Mouse (Mus musculus): Measurements from ENCODE around the gene Phf2. TPM values are rescaled to one million over a fixed set of nuclear protein-coding genes. Genes with fewer than 3 reads are reported as not detected.

The Phf2 gene
- total and polyA plus RNA-seq, 3 experiments = 22.2 to 42.9 (median 41.2) TPM

DNA sequence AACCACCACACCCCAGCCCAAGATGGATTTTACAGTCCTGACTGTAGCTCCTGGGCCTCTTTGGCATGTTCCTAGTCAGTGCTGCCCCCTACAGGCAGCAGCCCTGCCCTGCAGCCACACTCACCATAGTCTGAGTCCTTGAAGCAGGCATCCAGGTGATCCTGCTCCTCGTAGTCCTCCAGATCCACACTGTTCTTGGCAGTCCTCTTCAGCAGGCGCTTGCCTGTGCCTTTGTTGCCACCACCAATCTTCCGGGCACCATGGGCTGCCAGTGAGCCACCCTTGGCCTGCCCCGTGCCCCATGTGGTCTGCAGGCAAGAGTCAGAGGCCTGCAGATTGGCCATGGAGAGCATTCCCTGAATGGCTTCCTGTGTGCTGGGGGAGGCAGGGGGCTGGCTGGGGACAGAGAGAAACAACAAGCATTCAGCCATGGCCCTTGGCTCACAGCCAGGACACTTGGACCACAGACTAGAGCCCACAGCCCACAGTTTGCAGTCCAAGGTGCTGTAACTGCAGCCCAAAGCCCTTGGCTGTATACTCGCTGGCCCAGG lies 63.4 kb downstream of the Phf2 start:
- DNase-seq = peak; percentile 52

DNA sequence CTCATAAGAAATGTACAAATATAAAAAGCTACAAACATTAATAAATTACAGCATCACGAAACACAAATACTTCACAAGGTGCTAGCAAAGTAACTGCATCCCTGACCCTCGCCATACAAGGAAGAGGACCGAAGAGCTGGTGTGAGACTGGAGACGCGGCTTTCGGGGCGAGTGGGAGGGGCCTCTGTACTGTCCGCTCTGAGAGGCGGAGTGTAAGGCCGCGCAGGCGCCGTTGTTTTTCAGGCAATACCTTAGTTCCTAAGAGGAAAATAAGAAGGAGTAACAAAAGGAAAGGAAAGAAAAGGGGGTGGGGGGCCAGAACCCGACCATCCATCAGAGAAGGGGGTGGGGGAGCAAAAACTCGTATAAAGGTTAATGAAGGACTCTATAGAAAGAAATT lies 68.7 kb downstream of the Phf2 start:
- no peak for DNase-seq

DNA sequence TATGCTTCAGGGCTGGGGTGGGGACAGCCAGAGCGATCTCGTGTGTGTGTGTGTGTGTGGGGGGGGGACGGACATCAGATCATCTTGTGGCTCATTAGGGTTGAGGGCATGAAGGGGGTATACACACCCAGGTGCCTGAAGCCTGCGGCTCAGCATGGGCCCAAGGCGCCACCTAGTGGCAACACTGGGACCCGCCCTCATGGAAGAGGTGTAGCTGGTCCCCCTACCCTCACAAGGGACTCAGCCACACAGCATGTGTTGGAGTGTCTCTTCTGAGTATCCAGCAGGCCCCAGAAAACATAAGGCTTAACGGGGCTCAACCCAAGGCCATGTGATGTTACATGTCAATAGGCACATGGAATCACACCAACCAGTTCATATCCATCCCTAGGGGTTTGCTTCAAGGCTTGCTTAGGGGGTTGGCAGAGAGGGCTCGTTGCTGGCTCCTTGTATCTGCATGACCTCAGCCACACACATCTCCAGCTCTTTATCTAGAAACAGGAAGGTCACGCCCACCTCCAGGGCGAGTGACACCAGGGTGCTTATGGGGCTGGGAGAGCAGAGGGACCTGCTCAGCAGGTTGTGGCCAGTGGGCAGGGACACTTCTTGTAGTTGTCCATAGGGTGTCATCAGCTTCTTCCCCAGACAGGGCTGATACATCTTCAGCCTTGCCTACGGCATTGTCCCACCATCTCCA lies 69.9 kb downstream of the Phf2 start:
- DNase-seq = peak; percentile 56

DNA sequence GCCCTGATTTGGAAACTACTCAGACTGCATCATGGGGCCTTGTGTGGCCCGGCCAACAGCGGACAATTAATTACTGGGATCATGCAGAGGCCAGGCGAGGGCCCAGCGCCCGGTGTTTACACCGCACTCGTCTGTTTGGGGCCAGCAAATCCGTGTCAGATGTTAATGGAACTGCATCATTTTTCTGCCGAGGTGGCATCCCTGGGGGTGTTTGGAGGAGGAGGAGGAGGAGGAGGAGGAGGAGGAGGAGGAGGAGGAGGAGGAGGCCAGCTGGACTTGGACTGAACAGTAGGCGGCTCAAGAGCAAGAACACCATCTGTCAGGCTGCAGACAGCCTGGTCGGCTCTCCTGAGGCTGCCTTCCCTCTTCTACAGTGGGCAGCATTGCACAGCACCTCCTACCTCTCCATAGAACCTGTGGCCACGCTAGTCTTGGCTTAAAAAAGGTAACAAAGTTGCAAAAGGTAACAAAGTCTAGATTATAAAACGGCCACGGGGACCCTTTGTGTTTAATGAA lies 72.6 kb downstream of the Phf2 start:
- peak; percentile 55 for DNase-seq

DNA sequence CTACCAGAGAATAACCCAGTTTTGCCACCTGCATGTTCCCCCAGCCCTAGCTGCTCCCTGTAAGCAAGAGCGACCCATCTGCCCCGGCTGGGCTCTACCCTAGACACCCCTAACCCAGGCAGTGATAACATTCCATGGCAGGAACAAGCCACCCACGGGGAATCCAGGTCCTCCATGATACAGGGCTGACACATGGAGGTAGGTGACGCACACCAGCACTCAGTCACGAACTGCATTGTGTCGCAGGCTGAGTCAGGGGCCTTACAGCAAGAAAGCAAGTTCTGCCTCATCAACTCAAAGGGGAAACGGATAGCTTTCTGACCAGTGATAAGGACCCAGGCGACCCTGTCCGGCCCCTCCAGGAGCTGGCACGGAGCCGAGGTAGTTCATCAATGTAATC lies 74.0 kb downstream of the Phf2 start:
- DNase-seq = no peak

DNA sequence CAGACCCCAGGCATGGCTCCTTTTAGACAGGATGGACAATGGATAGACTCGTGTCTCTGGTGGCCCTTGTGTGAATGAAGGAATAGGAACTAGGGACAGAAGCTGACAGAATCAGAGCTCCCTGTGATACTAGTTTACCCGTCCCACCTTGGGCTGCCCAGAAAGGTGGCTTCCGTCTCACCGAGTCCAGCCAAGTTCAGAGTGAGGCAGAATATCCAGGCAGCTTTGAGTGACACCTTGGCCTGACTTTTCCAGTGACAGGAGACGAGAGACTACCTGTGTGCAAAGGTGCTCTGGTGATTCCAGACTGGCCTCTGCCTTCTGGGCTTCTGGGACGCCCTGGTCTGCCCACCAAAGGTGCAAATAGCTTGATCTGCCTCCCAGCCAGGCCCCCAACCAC lies 75.2 kb downstream of the Phf2 start:
- DNase-seq = no peak

DNA sequence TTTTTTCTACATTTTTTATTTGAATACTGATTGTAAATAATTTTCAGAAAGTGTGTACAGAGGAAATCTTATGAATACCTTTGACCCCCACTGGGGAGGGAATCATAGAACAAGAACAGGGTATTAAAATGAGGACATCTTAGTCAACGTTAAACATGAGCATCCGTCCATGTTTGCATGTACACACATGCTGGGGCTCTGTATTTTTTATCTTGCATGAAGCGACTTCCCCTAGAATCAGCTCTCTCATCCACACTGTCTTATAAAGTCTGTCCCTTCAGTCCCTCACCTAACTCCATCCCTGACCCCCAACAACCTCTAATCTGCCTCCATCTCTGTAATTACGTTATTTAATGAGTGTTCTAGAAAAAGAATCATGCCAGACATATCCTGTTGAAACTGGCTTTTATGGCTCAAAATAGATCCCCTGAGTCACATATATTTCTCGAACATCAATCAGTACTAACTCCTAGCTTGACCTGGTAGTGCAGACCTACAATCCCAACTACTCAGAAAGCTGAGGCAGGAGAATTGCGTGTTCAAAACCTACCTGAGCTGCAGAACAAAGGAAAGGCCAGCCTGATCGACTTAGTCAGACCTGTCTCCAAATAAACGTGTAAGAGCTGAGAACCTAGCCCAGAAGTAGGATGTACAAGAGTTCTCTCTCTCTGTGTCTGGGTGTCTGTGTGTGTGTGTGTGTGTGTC lies 86.2 kb downstream of the Phf2 start:
- DNase-seq = no peak

DNA sequence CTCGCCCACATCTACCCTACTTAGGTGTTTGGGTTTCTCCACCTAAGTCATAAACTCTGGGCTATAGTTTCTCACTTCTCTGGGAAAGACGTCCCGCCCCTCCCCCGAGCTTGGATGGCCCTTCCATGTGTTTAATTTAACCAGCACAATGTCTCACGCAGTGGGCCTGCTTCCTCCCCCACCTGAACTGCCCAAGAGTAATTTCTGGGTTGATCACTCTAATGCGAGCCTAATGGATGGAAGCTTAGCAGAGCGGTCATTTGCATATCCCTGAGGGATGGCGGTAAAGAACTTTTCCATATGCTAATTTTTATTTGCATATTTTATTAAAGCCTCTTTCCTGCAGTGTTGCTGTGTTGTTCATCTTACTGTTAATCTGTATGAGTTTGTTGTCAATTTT lies 86.8 kb downstream of the Phf2 start:
- no peak for DNase-seq

DNA sequence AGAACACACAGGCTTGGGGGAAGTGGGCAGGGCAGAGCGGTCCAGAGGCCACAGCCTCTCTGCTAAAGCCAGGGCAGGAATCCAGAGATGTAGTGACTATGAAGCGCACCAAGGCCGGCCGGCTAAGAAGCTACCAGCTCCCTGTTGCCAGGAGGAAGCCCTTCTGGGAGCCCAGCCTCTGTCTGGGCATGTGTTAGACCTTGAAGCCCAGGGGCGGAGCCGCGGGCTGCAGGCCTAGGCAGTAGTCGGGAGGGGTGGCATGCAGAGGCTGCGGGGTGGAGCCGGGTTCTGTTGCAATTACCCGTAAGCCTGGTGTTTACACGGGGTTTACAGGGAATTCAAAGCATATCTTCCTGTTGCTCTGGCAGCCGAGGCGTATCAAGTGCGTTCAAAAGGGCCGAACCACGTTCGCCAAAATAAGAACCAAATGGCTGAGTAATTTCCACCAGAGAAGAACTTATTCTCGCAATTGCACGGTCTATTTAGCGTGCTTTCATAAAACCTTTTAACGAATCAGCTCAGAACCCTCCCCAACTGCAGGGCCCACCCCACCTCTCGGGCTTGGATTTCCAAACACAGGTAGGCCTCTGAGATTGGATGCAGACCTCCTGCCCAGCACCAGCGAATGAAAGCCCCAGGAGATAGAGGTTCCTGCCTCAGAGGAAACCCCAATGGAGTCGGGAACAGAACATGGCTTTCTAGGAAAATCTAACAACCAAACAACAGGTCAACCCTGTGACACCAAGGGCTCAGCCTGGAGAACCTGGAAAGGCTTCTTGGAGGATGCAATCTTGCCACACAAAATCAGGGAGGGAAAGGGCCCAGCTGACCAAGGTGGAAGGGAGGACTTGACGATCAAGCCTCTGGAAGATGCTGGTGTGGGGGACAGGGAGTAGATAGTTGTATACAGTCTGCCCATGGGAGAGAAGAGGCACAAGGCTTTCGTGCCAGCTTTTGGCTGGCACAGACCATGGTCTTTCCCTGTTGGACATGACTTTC lies 87.9 kb downstream of the Phf2 start:
- peak; percentile 95 for DNase-seq

DNA sequence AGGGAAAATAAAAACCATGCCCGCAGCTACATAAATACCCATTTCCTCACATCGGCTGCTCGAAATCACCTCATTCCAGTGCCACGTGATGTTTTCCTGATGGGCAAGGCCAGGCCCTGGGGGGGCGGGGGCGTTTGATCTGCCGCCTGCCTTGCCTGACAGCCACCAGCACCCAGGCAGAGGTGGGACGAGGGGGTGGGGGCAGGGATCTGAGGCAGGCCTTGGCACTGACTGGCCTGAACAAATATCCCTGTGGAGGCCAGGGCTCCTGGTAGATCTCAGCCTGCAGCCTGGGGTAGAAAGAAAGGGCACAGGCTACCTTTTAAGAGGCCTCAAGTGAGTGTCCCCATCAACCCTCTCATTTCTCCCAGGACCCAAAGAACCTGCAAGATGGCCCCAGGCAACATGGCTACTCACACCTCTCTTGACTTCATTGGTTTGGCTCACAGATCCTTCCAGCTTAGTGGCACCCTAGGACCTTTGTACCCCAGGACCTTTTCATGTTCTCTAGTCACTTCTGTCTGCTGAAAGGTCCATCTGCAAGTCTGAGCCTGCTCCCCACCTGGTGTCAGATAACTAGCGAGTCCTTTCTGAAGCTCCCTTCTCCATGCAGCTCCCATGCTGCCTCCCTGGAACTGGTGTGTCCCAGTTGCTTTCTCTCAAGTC lies 90.4 kb downstream of the Phf2 start:
- DNase-seq = peak; percentile 37

DNA sequence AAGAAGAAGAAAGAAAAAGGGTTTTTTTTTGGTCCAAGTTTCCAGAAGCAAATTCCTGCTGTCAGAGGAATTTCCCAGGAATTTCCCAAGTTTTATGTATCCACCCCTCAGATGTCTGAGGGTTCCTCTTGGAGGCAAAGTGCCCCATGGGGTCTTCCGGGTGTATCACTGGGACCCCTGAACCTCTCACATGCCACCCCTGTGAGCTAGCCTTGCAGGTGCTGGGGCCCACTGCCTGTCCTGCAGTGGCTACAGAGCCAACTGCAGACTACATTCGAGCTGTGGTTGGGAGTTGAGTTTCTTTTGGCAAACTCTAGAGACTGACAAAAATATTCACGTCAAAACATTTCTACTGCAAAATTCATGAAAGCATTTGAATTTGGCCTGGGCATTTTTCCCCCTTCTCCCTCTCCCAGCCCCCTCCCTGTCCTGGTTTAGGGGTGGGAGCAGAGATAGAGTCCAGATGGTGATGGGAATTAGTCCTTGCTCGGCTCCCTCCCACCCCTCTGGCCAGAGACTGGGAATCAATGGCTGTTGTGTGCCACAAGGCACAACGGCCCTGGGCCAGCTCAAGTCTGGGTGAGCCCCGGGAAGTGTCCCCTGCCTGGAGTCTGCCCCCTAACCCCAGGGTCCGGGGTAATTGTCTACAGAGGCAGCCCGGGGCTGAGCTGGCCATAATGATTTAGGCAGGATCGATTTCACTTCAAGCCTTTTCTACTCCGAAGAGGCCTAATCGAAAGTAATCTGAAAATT lies 91.2 kb downstream of the Phf2 start:
- DNase-seq = no peak

DNA sequence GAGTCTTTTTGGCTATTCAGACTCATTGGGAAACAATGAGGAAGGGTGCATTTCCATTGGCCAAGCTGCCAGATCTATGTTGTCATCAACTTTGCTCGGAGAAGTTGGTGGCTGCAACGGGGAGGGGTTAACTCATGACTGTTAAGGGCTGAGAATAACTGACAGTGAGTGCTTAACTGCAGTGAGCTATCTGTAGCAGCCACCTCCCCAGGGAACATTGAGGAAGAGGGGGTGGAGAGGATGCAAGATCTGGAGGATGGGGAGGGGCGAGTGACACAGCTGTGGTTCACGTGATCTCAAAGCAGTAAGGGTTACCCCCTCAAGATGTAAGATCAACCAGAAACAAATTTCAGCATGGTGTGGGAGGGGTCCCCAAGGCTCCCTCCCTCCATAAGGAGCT lies 92.8 kb downstream of the Phf2 start:
- DNase-seq = no peak

DNA sequence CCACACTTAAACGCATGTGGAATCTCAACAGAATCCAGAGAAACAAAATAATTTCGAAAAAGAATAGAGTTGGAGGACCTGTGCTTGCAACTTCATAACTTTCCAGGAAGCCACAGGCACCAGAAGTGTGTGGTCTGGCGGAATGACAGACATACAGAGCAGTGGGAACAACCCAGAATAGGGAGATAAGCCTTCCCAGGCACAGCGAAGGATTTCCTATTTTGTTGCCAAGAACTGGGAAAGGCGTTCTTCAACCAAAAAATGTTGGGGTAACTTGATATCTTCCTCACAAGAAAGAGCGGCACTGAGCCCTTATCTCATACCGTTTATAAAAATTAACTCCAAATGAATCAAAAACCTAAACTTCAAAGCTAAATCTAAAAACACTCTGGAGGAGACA lies 96.4 kb downstream of the Phf2 start:
- DNase-seq = no peak

DNA sequence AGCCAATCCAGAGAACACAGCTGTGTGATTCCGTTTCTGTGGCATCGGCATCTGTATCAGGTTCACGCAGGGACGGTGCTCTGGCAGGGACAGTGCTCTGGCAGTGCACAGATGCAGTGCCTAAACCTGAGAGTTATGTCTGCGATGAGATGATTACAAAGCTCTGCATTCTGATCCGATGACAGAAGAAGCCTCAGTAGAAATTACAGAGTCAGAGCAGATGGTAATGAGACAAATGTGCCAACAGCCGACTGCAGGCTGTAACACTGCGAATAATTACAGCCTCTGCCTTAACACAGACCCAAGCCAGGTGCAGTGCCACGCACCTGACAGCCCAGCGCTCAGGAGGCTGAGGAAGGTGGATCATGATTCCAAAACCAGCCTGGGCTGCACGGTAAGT lies 102.8 kb downstream of the Phf2 start:
- DNase-seq = no peak

DNA sequence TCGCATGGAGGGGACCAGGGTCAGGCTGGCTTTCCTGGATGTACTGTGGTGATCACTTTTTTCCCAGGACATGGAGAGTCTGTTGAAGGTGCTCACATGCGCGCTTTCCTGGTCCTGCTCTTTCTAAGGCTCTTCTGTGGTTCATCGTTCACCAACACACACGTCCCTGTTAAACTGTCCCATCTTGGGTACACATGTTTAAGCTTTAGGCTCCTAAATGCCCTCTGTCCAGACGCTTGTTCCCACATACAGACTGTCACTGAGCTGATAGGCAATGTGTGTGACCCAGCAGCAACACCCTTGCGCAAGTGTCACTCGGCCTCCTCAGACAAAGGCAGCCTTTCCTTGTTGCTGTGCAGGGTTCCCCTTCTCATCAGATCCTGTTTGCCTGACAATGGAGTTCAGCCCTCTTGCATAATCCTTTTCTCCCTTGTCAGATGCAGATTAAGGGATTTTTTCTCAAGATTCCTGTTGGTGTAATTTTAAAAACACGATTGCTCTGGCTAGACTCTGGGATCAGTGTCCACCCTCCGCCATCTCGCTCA lies 107.1 kb downstream of the Phf2 start:
- no peak for DNase-seq

DNA sequence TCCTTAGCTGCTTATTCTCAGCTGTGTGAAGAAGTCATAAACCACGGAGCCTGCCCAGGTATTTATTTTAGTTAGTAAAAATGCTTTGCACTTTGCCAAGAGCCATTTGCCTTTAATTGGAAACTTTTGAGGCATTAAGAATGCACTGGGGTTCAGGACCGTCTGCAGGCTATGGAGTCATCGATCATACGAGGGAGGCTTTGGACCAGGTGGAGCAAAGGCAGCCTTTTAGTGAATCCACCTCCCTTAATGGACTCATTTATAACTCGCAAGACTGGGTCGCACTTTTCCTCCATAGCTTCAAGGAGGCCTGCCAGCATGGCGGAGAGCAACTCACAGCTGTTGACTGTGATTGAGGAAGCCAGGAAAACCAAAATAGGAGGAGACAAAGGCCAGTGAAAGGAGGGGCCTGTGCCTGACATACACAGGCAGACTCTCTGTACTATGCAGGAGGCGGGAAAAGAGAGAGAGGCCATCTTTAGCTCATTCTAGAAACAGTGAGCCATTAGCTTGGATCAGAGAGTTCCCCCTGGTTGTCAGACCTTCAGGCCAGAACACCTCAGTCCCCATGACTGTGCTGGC lies 110.0 kb downstream of the Phf2 start:
- no peak for DNase-seq

DNA sequence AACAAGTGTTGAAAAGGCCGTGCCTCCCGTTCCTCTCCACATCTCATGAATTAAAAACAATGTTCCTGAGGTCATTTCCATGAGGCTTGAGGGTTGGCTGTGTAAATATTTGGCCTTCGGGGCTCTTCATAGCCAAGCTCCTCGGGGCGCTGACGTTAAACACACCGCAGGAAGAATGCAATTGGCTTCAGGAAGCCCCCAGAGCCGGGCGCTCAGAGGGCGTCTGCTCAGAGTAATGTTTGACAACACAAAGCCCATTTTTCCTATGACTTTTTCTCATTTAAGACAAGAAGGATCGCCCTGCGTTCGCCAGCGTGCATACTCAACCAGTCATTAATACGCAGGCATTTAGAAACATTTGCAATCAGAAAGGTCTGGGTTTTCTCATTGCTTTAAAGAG lies 114.2 kb downstream of the Phf2 start:
- no peak for DNase-seq

All from adrenal gland, adult 2 months (tissue).